Mouse (Mus musculus): ENCODE measurements around the gene Trim2. TPM values are rescaled to one million over a fixed set of nuclear protein-coding genes. Genes with fewer than 3 reads are reported as not detected.

Gene Trim2
- polyA plus RNA-seq, 1 experiment, result 3.2 TPM

- no peaks in the 10 kb centered on the region for H3K36me3 ChIP-seq (ENCODE audit: control insufficient read depth, insufficient read depth)
- no peak overlapping the region for H3ac ChIP-seq (ENCODE audit: control insufficient read depth, insufficient read length)
- H3K27me3 ChIP-seq (ENCODE audit: control insufficient read depth, insufficient read depth, insufficient read length), result peaks cover under 1% of the 10 kb centered on the region
- no peak for TF ChIP-seq CEBPB (IDR thresholded peaks at IDR 0.05; ENCODE audit: insufficient read depth, poor library complexity, severe bottlenecking)
- no peak for TF ChIP-seq MYOD1 (IDR thresholded peaks at IDR 0.05; ENCODE audit: control insufficient read depth in 1 of 3, insufficient read length in 2 of 3, low read depth in 2 of 3)
- TF ChIP-seq TCF3 (IDR thresholded peaks at IDR 0.05; ENCODE audit: insufficient read length, low read depth), result no peak
- TF ChIP-seq E2F4 (IDR thresholded peaks at IDR 0.05; ENCODE audit: insufficient read depth), result no peak
- no peak for TF ChIP-seq USF1 (IDR thresholded peaks at IDR 0.05; ENCODE audit: low read depth)
- TF ChIP-seq MAX (IDR thresholded peaks at IDR 0.05; ENCODE audit: low read depth), result no peak
- TF ChIP-seq POLR2A (IDR thresholded peaks at IDR 0.05; ENCODE audit: insufficient read length, low read depth), result no peak
- no peak for TF ChIP-seq TCF12 (IDR thresholded peaks at IDR 0.05; ENCODE audit: insufficient read depth, poor library complexity, severe bottlenecking)
- no peak for TF ChIP-seq SRF (IDR thresholded peaks at IDR 0.05; ENCODE audit: control insufficient read depth, insufficient read length, low read depth)
- no peak for TF ChIP-seq MYOG (IDR thresholded peaks at IDR 0.05; ENCODE audit: control insufficient read depth in 1 of 3, insufficient read depth in 1 of 3, insufficient read length in 2 of 3, low read depth in 2 of 3)
- no peak for TF ChIP-seq POLR2AphosphoS2 (IDR thresholded peaks at IDR 0.05; ENCODE audit: insufficient read length, low read depth)
- TF ChIP-seq REST (IDR thresholded peaks at IDR 0.05; ENCODE audit: insufficient read depth, insufficient read length), result no peak
- no peak overlapping the region for H3K4me3 ChIP-seq
- H3K79me2 ChIP-seq (ENCODE audit: control insufficient read depth, insufficient read depth), result no peaks in the 10 kb centered on the region
- peak overlapping the region; percentile 30 for H3K4me2 ChIP-seq (ENCODE audit: low read depth)
Observed at GRCm38 (mm10) chr3:84270624-84270995, 36.1 kb downstream of the Trim2 start.

- TF ChIP-seq REST (IDR thresholded peaks at IDR 0.05; ENCODE audit: insufficient read depth, insufficient read length) (no peak), MYOD1 (IDR thresholded peaks at IDR 0.05; ENCODE audit: control insufficient read depth in 1 of 3, insufficient read length in 2 of 3, low read depth in 2 of 3) (no peak), SRF (IDR thresholded peaks at IDR 0.05; ENCODE audit: control insufficient read depth, insufficient read length, low read depth) (no peak), CEBPB (IDR thresholded peaks at IDR 0.05; ENCODE audit: insufficient read depth, poor library complexity, severe bottlenecking) (no peak), USF1 (IDR thresholded peaks at IDR 0.05; ENCODE audit: low read depth) (no peak), MYOG (IDR thresholded peaks at IDR 0.05; ENCODE audit: control insufficient read depth in 1 of 3, insufficient read depth in 1 of 3, insufficient read length in 2 of 3, low read depth in 2 of 3) (no peak), POLR2A (IDR thresholded peaks at IDR 0.05; ENCODE audit: insufficient read length, low read depth) (no peak), TCF12 (IDR thresholded peaks at IDR 0.05; ENCODE audit: insufficient read depth, poor library complexity, severe bottlenecking) (no peak), TCF3 (IDR thresholded peaks at IDR 0.05; ENCODE audit: insufficient read length, low read depth) (no peak), MAX (IDR thresholded peaks at IDR 0.05; ENCODE audit: low read depth) (no peak), E2F4 (IDR thresholded peaks at IDR 0.05; ENCODE audit: insufficient read depth) (no peak)
- no peaks in the 10 kb centered on the region for H3K79me2 ChIP-seq (ENCODE audit: control insufficient read depth, insufficient read depth)
- H3K36me3 ChIP-seq (ENCODE audit: control insufficient read depth, insufficient read depth), result no peaks in the 10 kb centered on the region
- H3K27me3 ChIP-seq (ENCODE audit: control insufficient read depth, insufficient read depth, insufficient read length), result peaks cover 5% of the 10 kb centered on the region
- no peak overlapping the region for H3ac ChIP-seq (ENCODE audit: control insufficient read depth, insufficient read length)
- H3K4me3 ChIP-seq, result no peak overlapping the region
- H3K4me2 ChIP-seq (ENCODE audit: low read depth), result peak overlapping the region; percentile 30
Observed at GRCm38 (mm10) chr3:84269987-84270623, 36.6 kb downstream of the Trim2 start.

- Histone ChIP-seq H3K27me3 (ENCODE audit: control insufficient read depth, insufficient read depth, insufficient read length) (peaks cover 5% of the 10 kb centered on the region), H3ac (ENCODE audit: control insufficient read depth, insufficient read length) (no peak overlapping the region), H3K79me2 (ENCODE audit: control insufficient read depth, insufficient read depth) (no peaks in the 10 kb centered on the region), H3K4me2 (ENCODE audit: low read depth) (peak overlapping the region; percentile 34), H3K4me3 (no peak overlapping the region), H3K36me3 (ENCODE audit: control insufficient read depth, insufficient read depth) (no peaks in the 10 kb centered on the region)
- no peak for TF ChIP-seq E2F4 (IDR thresholded peaks at IDR 0.05; ENCODE audit: insufficient read depth)
- TF ChIP-seq REST (IDR thresholded peaks at IDR 0.05; ENCODE audit: insufficient read depth, insufficient read length), result no peak
- no peak for TF ChIP-seq USF1 (IDR thresholded peaks at IDR 0.05; ENCODE audit: low read depth)
- TF ChIP-seq SRF (IDR thresholded peaks at IDR 0.05; ENCODE audit: control insufficient read depth, insufficient read length, low read depth), result no peak
Observed at GRCm38 (mm10) chr3:84268434-84268833, 38.2 kb downstream of the Trim2 start.

GRCm38 (mm10) chr3:84266391-84266931 is 40.2 kb downstream of the Trim2 start:
- H3K36me3 ChIP-seq (ENCODE audit: control insufficient read depth, insufficient read depth), result no peaks in the 10 kb centered on the region
- no peaks in the 10 kb centered on the region for H3K79me2 ChIP-seq (ENCODE audit: control insufficient read depth, insufficient read depth)
- peaks cover 5% of the 10 kb centered on the region for H3K27me3 ChIP-seq (ENCODE audit: control insufficient read depth, insufficient read depth, insufficient read length)

GRCm38 (mm10) chr3:84265084-84265483 is 41.6 kb downstream of the Trim2 start:
- Histone ChIP-seq H3K4me2 (ENCODE audit: low read depth) (no peak overlapping the region), H3K79me2 (ENCODE audit: control insufficient read depth, insufficient read depth) (no peaks in the 10 kb centered on the region), H3K27me3 (ENCODE audit: control insufficient read depth, insufficient read depth, insufficient read length) (peaks cover 5% of the 10 kb centered on the region), H3ac (ENCODE audit: control insufficient read depth, insufficient read length) (no peak overlapping the region), H3K36me3 (ENCODE audit: control insufficient read depth, insufficient read depth) (no peaks in the 10 kb centered on the region), H3K4me3 (no peak overlapping the region)
- no peak for TF ChIP-seq E2F4 (IDR thresholded peaks at IDR 0.05; ENCODE audit: insufficient read depth)
- TF ChIP-seq TCF3 (IDR thresholded peaks at IDR 0.05; ENCODE audit: insufficient read length, low read depth), result no peak
- TF ChIP-seq CEBPB (IDR thresholded peaks at IDR 0.05; ENCODE audit: insufficient read depth, poor library complexity, severe bottlenecking), result no peak
- TF ChIP-seq MYOG (IDR thresholded peaks at IDR 0.05; ENCODE audit: control insufficient read depth in 1 of 3, insufficient read depth in 1 of 3, insufficient read length in 2 of 3, low read depth in 2 of 3), result no peak
- no peak for TF ChIP-seq USF1 (IDR thresholded peaks at IDR 0.05; ENCODE audit: low read depth)
- TF ChIP-seq POLR2AphosphoS2 (IDR thresholded peaks at IDR 0.05; ENCODE audit: insufficient read length, low read depth), result no peak
- TF ChIP-seq REST (IDR thresholded peaks at IDR 0.05; ENCODE audit: insufficient read depth, insufficient read length), result no peak
- TF ChIP-seq MAX (IDR thresholded peaks at IDR 0.05; ENCODE audit: low read depth), result no peak
- TF ChIP-seq MYOD1 (IDR thresholded peaks at IDR 0.05; ENCODE audit: control insufficient read depth in 1 of 3, insufficient read length in 2 of 3, low read depth in 2 of 3), result no peak
- no peak for TF ChIP-seq TCF12 (IDR thresholded peaks at IDR 0.05; ENCODE audit: insufficient read depth, poor library complexity, severe bottlenecking)
- no peak for TF ChIP-seq SRF (IDR thresholded peaks at IDR 0.05; ENCODE audit: control insufficient read depth, insufficient read length, low read depth)
- TF ChIP-seq POLR2A (IDR thresholded peaks at IDR 0.05; ENCODE audit: insufficient read length, low read depth), result no peak

More at GRCm38 (mm10) chr3:84266391-84266931, 40.2 kb downstream of the Trim2 start:
- Histone ChIP-seq H3K4me2 (ENCODE audit: low read depth) (no peak overlapping the region), H3ac (ENCODE audit: control insufficient read depth, insufficient read length) (no peak overlapping the region), H3K4me3 (no peak overlapping the region)
- TF ChIP-seq E2F4 (IDR thresholded peaks at IDR 0.05; ENCODE audit: insufficient read depth) (no peak), TCF12 (IDR thresholded peaks at IDR 0.05; ENCODE audit: insufficient read depth, poor library complexity, severe bottlenecking) (no peak), TCF3 (IDR thresholded peaks at IDR 0.05; ENCODE audit: insufficient read length, low read depth) (no peak)

All from myocyte (in vitro differentiated cells).